Mouse (Mus musculus): Measurements from ENCODE around the gene Arsa. TPM values are rescaled to one million over a fixed set of nuclear protein-coding genes. Genes with fewer than 3 reads are reported as not detected.

The Arsa gene
- polyA plus RNA-seq, 1 experiment from 2014 or later: 16.7 TPM

GRCm38 (mm10) chr15:89458942-89459341 is 18.3 kb downstream of the Arsa start:
- WGBS: 91% methylated on average over 15 of the region's 15 CpGs
- Histone ChIP-seq H3K27ac (ENCODE audit: low read length) (no peak overlapping the region), H3K9ac (replicated peaks; ENCODE audit: low read depth, low read length) (no peak overlapping the region), H3K4me1 (ENCODE audit: control insufficient read depth, insufficient read depth, low read length) (peaks cover under 1% of the 10 kb centered on the region; the same call in 1 of the 2 replicates), H3K27me3 (ENCODE audit: control insufficient read depth, insufficient read depth, low read length) (no peaks in the 10 kb centered on the region), H3K9me3 (ENCODE audit: control insufficient read depth, low read depth, low read length) (no peaks in the 10 kb centered on the region), H3K36me3 (ENCODE audit: control insufficient read depth, insufficient read depth, low read length) (no peaks in the 10 kb centered on the region), H3K4me2 (replicated peaks; ENCODE audit: low read depth, low read length) (no peak overlapping the region), H3K4me3 (ENCODE audit: low read depth, low read length) (no peak overlapping the region)
- ATAC-seq (ENCODE audit: insufficient number of reproducible peaks, insufficient read depth, low FRiP score, low read depth): no peak

- Histone ChIP-seq H3K9me3 (ENCODE audit: control insufficient read depth, low read depth, low read length) (no peaks in the 10 kb centered on the region), H3K27ac (ENCODE audit: low read length) (no peak overlapping the region), H3K4me3 (ENCODE audit: low read depth, low read length) (no peak overlapping the region), H3K27me3 (ENCODE audit: control insufficient read depth, insufficient read depth, low read length) (0 out of 2 replicates have a peak, but pooled peaks cover 4% of the 10 kb centered on the region), H3K9ac (replicated peaks; ENCODE audit: low read depth, low read length) (no peak overlapping the region), H3K4me1 (ENCODE audit: control insufficient read depth, insufficient read depth, low read length) (peaks cover 5% of the 10 kb centered on the region; the same call in 1 of the 2 replicates), H3K36me3 (ENCODE audit: control insufficient read depth, insufficient read depth, low read length) (no peaks in the 10 kb centered on the region), H3K4me2 (replicated peaks; ENCODE audit: low read depth, low read length) (no peak overlapping the region)
- ATAC-seq (ENCODE audit: insufficient number of reproducible peaks, insufficient read depth, low FRiP score, low read depth): no peak
- 67% methylated on average over 6 of the region's 6 CpGs for WGBS
Observed at GRCm38 (mm10) chr15:89455642-89456041, 21.6 kb downstream of the Arsa start.

- Histone ChIP-seq H3K27ac (ENCODE audit: low read length) (no peak overlapping the region), H3K9me3 (ENCODE audit: control insufficient read depth, low read depth, low read length) (no peaks in the 10 kb centered on the region), H3K4me3 (ENCODE audit: low read depth, low read length) (no peak overlapping the region), H3K27me3 (ENCODE audit: control insufficient read depth, insufficient read depth, low read length) (0 out of 2 replicates have a peak, but pooled peaks cover 4% of the 10 kb centered on the region), H3K9ac (replicated peaks; ENCODE audit: low read depth, low read length) (no peak overlapping the region), H3K4me1 (ENCODE audit: control insufficient read depth, insufficient read depth, low read length) (peaks cover 5% of the 10 kb centered on the region; the same call in 1 of the 2 replicates), H3K4me2 (replicated peaks; ENCODE audit: low read depth, low read length) (peak overlapping the region; percentile 92; the same call in 1 of the 2 replicates), H3K36me3 (ENCODE audit: control insufficient read depth, insufficient read depth, low read length) (no peaks in the 10 kb centered on the region)
- 30% methylated on average over 5 of the region's 6 CpGs for WGBS
- ATAC-seq (ENCODE audit: insufficient number of reproducible peaks, insufficient read depth, low FRiP score, low read depth): no peak
Observed at GRCm38 (mm10) chr15:89454857-89455256, 22.4 kb downstream of the Arsa start.

- Histone ChIP-seq H3K36me3 (ENCODE audit: control insufficient read depth, insufficient read depth, low read length) (no peaks in the 10 kb centered on the region), H3K9me3 (ENCODE audit: control insufficient read depth, low read depth, low read length) (no peaks in the 10 kb centered on the region), H3K4me2 (replicated peaks; ENCODE audit: low read depth, low read length) (peak within 1 kb of the TSS; percentile 92), H3K4me1 (ENCODE audit: control insufficient read depth, insufficient read depth, low read length) (peaks cover 5% of the 10 kb centered on the region; the same call in 1 of the 2 replicates), H3K27ac (ENCODE audit: low read length) (no peak within 1 kb of the TSS), H3K9ac (replicated peaks; ENCODE audit: low read depth, low read length) (no peak within 1 kb of the TSS), H3K4me3 (ENCODE audit: low read depth, low read length) (peak within 1 kb of the TSS; percentile 40), H3K27me3 (ENCODE audit: control insufficient read depth, insufficient read depth, low read length) (0 out of 2 replicates have a peak, but pooled peaks cover 4% of the 10 kb centered on the region)
- ATAC-seq (ENCODE audit: insufficient number of reproducible peaks, insufficient read depth, low FRiP score, low read depth): peak; percentile 48; the same call in 1 of the 2 replicates
- WGBS: under 1% methylated on average over 46 of the region's 53 CpGs
Observed at GRCm38 (mm10) chr15:89453865-89454478, 23.3 kb downstream of the Arsa start, which contains the start of gene Mapk8ip2. Mapk8ip2 (plus strand) TSS chr15:89453913.

- Histone ChIP-seq H3K27me3 (ENCODE audit: control insufficient read depth, insufficient read depth, low read length) (0 out of 2 replicates have a peak, but pooled peaks cover 4% of the 10 kb centered on the region), H3K27ac (ENCODE audit: low read length) (no peak overlapping the region)
Observed at GRCm38 (mm10) chr15:89452906-89453864, 24.0 kb downstream of the Arsa start.

GRCm38 (mm10) chr15:89442486-89443070 is 34.6 kb downstream of the Arsa start:
- Histone ChIP-seq H3K27me3 (ENCODE audit: control insufficient read depth, insufficient read depth, low read length) (no peaks in the 10 kb centered on the region), H3K9me3 (ENCODE audit: control insufficient read depth, low read depth, low read length) (no peaks in the 10 kb centered on the region), H3K27ac (ENCODE audit: low read length) (no peak overlapping the region), H3K4me3 (ENCODE audit: low read depth, low read length) (no peak overlapping the region), H3K36me3 (ENCODE audit: control insufficient read depth, insufficient read depth, low read length) (no peaks in the 10 kb centered on the region), H3K9ac (replicated peaks; ENCODE audit: low read depth, low read length) (no peak overlapping the region), H3K4me2 (replicated peaks; ENCODE audit: low read depth, low read length) (no peak overlapping the region), H3K4me1 (ENCODE audit: control insufficient read depth, insufficient read depth, low read length) (no peaks in the 10 kb centered on the region)
- WGBS: 36% methylated on average over 8 of the region's 8 CpGs
- ATAC-seq (ENCODE audit: insufficient number of reproducible peaks, insufficient read depth, low FRiP score, low read depth): no peak

More at GRCm38 (mm10) chr15:89452906-89453864, 24.0 kb downstream of the Arsa start:
- no peak overlapping the region for H3K9ac ChIP-seq (replicated peaks; ENCODE audit: low read depth, low read length)
- peak overlapping the region; percentile 92 for H3K4me2 ChIP-seq (replicated peaks; ENCODE audit: low read depth, low read length)
- H3K9me3 ChIP-seq (ENCODE audit: control insufficient read depth, low read depth, low read length): no peaks in the 10 kb centered on the region
- ATAC-seq (ENCODE audit: insufficient number of reproducible peaks, insufficient read depth, low FRiP score, low read depth): peak; percentile 40; the same call in 1 of the 2 replicates
- WGBS: 5% methylated on average over 24 of the region's 24 CpGs
- peak overlapping the region; percentile 40 for H3K4me3 ChIP-seq (ENCODE audit: low read depth, low read length)
- peaks cover 5% of the 10 kb centered on the region; the same call in 1 of the 2 replicates for H3K4me1 ChIP-seq (ENCODE audit: control insufficient read depth, insufficient read depth, low read length)
- no peaks in the 10 kb centered on the region for H3K36me3 ChIP-seq (ENCODE audit: control insufficient read depth, insufficient read depth, low read length)

- H3K9me3 ChIP-seq (ENCODE audit: control insufficient read depth, low read depth, low read length): no peaks in the 10 kb centered on the region
- WGBS: 79% methylated on average over 5 of the region's 5 CpGs
- no peak overlapping the region for H3K4me2 ChIP-seq (replicated peaks; ENCODE audit: low read depth, low read length)
- no peaks in the 10 kb centered on the region for H3K36me3 ChIP-seq (ENCODE audit: control insufficient read depth, insufficient read depth, low read length)
- no peak for ATAC-seq (ENCODE audit: insufficient number of reproducible peaks, insufficient read depth, low FRiP score, low read depth)
- H3K9ac ChIP-seq (replicated peaks; ENCODE audit: low read depth, low read length): no peak overlapping the region
- H3K4me3 ChIP-seq (ENCODE audit: low read depth, low read length): no peak overlapping the region
- no peak overlapping the region for H3K27ac ChIP-seq (ENCODE audit: low read length)
- no peaks in the 10 kb centered on the region for H3K27me3 ChIP-seq (ENCODE audit: control insufficient read depth, insufficient read depth, low read length)
- H3K4me1 ChIP-seq (ENCODE audit: control insufficient read depth, insufficient read depth, low read length): no peaks in the 10 kb centered on the region
Observed at GRCm38 (mm10) chr15:89435878-89436277, 41.3 kb downstream of the Arsa start.

- Histone ChIP-seq H3K9ac (replicated peaks; ENCODE audit: low read depth, low read length) (no peak overlapping the region), H3K4me3 (ENCODE audit: low read depth, low read length) (no peak overlapping the region), H3K4me1 (ENCODE audit: control insufficient read depth, insufficient read depth, low read length) (no peaks in the 10 kb centered on the region), H3K27ac (ENCODE audit: low read length) (no peak overlapping the region), H3K36me3 (ENCODE audit: control insufficient read depth, insufficient read depth, low read length) (no peaks in the 10 kb centered on the region), H3K4me2 (replicated peaks; ENCODE audit: low read depth, low read length) (no peak overlapping the region), H3K9me3 (ENCODE audit: control insufficient read depth, low read depth, low read length) (no peaks in the 10 kb centered on the region), H3K27me3 (ENCODE audit: control insufficient read depth, insufficient read depth, low read length) (no peaks in the 10 kb centered on the region)
- no peak for ATAC-seq (ENCODE audit: insufficient number of reproducible peaks, insufficient read depth, low FRiP score, low read depth)
- 70% methylated on average over 3 of the region's 3 CpGs for WGBS
Observed at GRCm38 (mm10) chr15:89434136-89434535, 43.1 kb downstream of the Arsa start.
